Mouse (Mus musculus): Measurements from ENCODE around the gene Znrf1.

DNA sequence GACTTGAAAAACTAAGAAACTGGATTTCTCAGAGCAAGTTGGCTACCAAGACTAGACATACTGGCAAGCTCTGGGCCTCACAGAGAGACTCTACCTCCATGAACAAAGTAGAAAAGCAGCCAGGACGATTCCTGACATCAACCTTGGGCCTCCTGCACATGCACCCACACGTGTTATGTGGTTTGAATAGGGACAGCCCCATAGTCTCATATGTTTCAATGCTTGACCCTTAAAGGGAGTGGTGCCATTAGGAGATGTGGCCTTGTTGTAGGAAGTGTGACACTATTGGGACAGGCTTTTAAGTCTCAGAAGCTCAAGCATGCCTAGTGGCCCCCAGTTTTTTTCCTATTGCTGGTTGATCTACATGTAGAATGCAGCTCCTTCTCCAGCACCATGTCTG is 18.4 kb upstream of the Znrf1 start:
- no peak for TF ChIP-seq CTCF (IDR thresholded peaks at IDR 0.05; ENCODE audit: extremely low read depth, insufficient read length, insufficient replicate concordance, low read depth, low read length)
- TF ChIP-seq POLR2A (IDR thresholded peaks at IDR 0.05; ENCODE audit: low read depth, low read length), result no peak

Measured in small intestine, adult 2 months (tissue).